Mouse (Mus musculus) ovary, postnatal 14 days (tissue): ENCODE measurements around the gene Gpr22.

Source experiments
- DNase-seq: peaks from one replicate; pipeline ENCODE4 v3.0.0; 2022; ENCODE audit warnings: low spot score

Gene Gpr22

DNA sequence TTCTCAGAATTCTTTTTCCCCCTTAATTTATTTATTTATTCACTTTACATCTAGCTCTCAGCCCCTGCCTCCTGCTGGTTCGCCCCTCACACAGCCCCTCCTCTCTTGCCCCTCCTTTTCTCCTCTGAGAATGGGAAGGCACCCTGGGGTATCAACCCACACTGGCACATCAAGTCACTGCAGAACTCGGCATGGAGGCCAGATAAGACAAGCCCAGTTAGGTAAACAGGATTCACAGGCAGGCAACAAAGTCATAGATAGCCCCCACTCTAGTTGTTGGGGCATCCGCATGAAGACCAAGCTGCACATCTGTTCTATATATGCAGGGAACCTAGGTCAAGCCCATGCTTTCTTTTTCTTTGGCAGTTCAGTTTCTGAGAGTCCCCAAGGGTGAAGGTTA, 46.6 kb downstream of the Gpr22 start:
- DNase-seq, result no peak

DNA sequence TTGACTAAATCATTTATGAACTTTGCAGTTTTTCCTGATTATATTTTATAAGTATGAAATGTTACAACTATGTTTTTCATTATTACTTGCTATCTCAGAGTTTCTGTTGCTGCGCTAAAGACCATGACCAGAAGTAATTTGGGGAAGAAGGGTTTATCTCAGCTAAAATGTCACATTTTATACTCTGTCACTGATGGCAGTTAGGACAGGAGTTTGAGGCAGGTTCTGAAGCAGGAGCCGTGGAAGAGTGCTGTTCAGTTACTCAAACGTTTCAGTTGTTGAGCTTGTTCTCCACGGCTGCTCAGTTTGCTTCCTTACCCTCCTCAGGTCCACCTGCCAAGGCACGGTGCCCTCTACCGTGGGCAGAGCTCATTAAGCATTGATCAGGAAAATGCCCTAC, 47.7 kb downstream of the Gpr22 start:
- no peak for DNase-seq
